ENCODE assay signal across 7 mouse cellular contexts in the genomic region with DNA sequence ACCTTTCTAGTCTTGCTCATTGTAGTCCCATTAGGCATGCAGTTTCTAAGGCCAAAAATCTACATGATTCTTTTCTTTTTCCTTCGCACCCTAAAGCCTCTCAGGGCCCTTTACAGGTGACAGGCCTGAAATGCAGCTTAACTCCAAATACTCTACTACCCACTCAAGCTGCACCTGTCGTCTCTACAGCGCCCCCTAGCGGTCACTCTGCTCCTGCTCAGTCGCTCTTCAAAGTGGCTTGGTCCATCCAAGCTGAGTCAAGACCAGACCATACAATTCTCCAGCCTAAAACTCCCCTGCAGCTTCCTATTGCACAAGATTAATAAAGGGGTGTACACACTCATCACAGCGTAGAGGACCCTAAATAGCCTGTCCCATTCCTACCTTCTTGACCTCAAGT. TPM values are rescaled to one million over a fixed set of nuclear protein-coding genes. Genes with fewer than 3 reads are reported as not detected.
A peak's percentile ranks its signal among the peaks of the same experiment; 100 is the strongest.
DNase-seq lines count a peak whose midpoint lies in the region; ATAC-seq and TF ChIP-seq lines count a peak whose summit lies in the region.

No protein-coding gene starts in this region.

- H3K4me1 ChIP-seq in liver, embryonic 12.5 days = peaks cover 12% of the 10 kb centered on the region
- H3K4me1 ChIP-seq in lung, embryonic 14.5 days (ENCODE audit: insufficient read depth) = peaks cover 3% of the 10 kb centered on the region

- no peak overlapping the region for H3K9ac ChIP-seq in liver, embryonic 12.5 days
- no peak overlapping the region for H3K9ac ChIP-seq in lung, embryonic 14.5 days

- no peak for ATAC-seq in liver, embryonic 12.5 days
- no peak for ATAC-seq in lung, embryonic 14.5 days (ENCODE audit: insufficient read depth)

- no peaks in the 10 kb centered on the region for H3K9me3 ChIP-seq in liver, embryonic 12.5 days (replicated peaks)
- no peaks in the 10 kb centered on the region for H3K9me3 ChIP-seq in lung, embryonic 14.5 days (ENCODE audit: low read depth, low read length)

- 0 out of 2 replicates have a peak, but pooled peaks cover 5% of the 10 kb centered on the region for H3K36me3 ChIP-seq in liver, embryonic 12.5 days
- 0 out of 2 replicates have a peak, but pooled peaks cover 2% of the 10 kb centered on the region for H3K36me3 ChIP-seq in lung, embryonic 14.5 days (ENCODE audit: insufficient read depth)

- H3K4me3 ChIP-seq in liver, embryonic 12.5 days = no peak overlapping the region
- no peak overlapping the region for H3K4me3 ChIP-seq in lung, embryonic 14.5 days (ENCODE audit: low read depth, low read length)

- no peak overlapping the region for H3K27ac ChIP-seq in liver, embryonic 12.5 days
- H3K27ac ChIP-seq in lung, embryonic 14.5 days (ENCODE audit: low read depth) = no peak overlapping the region

- peak; percentile 76 for DNase-seq in liver
- peak; percentile 60 for DNase-seq in T-cell, adult 2 months (ENCODE audit: low spot score)
- DNase-seq in cerebellum, adult 9-11 months = peak; percentile 20
- DNase-seq in kidney, adult 8-10 months = peak; percentile 14 to 57
- DNase-seq in lung, embryonic 14.5 days = peak; percentile 76
- peak; percentile 12 for DNase-seq in skeletal muscle tissue, adult 2 months (ENCODE audit: low read depth, low spot score)

- H3K4me2 ChIP-seq in liver, embryonic 12.5 days = no peak overlapping the region
- H3K4me2 ChIP-seq in lung, embryonic 14.5 days = no peak overlapping the region

- 22% methylated on average over 6 of the region's 6 CpGs for WGBS in liver, embryonic 12.5 days (ENCODE audit: insufficient replicate concordance)
- 27% methylated on average over 6 of the region's 6 CpGs for WGBS in lung, embryonic 14.5 days

- H3K27me3 ChIP-seq in liver, embryonic 12.5 days (replicated peaks) = 0 out of 2 replicates have a peak, but pooled peaks cover 1% of the 10 kb centered on the region
- H3K27me3 ChIP-seq in lung, embryonic 14.5 days (ENCODE audit: insufficient read depth, low read length) = no peaks in the 10 kb centered on the region

- peak; percentile 79 for TF ChIP-seq CTCF in lung, embryonic 14.5 days (IDR thresholded peaks at IDR 0.05; ENCODE audit: low read depth)

RNA-seq across cellular contexts. Expression of gene Sec22a, which starts 3.1 kb away (rescaled TPM):
- polyA plus RNA-seq in liver, embryonic 12.5 days (2016; fragmentation: Nextera tagmentation; extraction: Ambion mirVana) = 10.8 and 11.7 TPM in 2 replicates
- polyA plus RNA-seq in lung, embryonic 14.5 days (2014; fragmentation: Nextera tagmentation; extraction: Ambion mirVana) = 45.8 and 52.1 TPM in 2 replicates

Comparison
In these comparisons a context has a peak if more than half of its experiments do, and no peak if none do; other contexts are left out.
1. DNase-seq: peak in every context shown above with its lines; median percentile 76 in liver; 76 in lung, embryonic 14.5 days; 60 in T-cell, adult 2 months; 36 in kidney, adult 8-10 months; 20 in cerebellum, adult 9-11 months; 12 in skeletal muscle tissue, adult 2 months.